16 mouse cellular contexts compared by ENCODE assay signal in genomic region chr1:43224943-43225342, GRCm38 (mm10). TPM values are rescaled to one million over a fixed set of nuclear protein-coding genes. Genes with fewer than 3 reads are reported as not detected.
DNase-seq lines count a peak whose midpoint lies in the region; ATAC-seq lines count a peak whose summit lies in the region.
"Had no signal": no experiment of that assay in that cellular context is flagged by ENCODE, and none has a peak within 500 bp of the region (broad histone marks: within the 10 kb centered on the region; RNA-seq: fewer than 3 reads in every experiment).

No protein-coding gene starts in this region.

- DNase-seq in heart, adult 11 months = peak; percentile 61
- DNase-seq in heart, postnatal 25 days (ENCODE audit: low spot score) = no peak
- DNase-seq in kidney, adult 8-10 months = peak; percentile 50 to 78
- peak; percentile 25 for DNase-seq in naive thymus-derived CD4-positive, alpha-beta T cell, adult 2 months (ENCODE audit: low read depth)
- no peak for DNase-seq in cerebellum, adult 11 months
- DNase-seq in gastrocnemius, postnatal 14 days = no peak
- DNase-seq: heart, postnatal 14 days; layer of hippocampus, adult 9-11 months; left cerebral cortex, postnatal 4 days; right cerebral cortex, postnatal 4 days; thymus, postnatal 4 days had no signal

- peaks cover 16% of the 10 kb centered on the region for H3K4me1 ChIP-seq in embryonic facial prominence, embryonic 13.5 days
- no peaks in the 10 kb centered on the region for H3K4me1 ChIP-seq in hindbrain, embryonic 13.5 days (replicated peaks)
- H3K4me1 ChIP-seq: midbrain, embryonic 10.5 days had no signal

- no peak overlapping the region for H3K4me2 ChIP-seq in embryonic facial prominence, embryonic 13.5 days
- H3K4me2 ChIP-seq in hindbrain, embryonic 13.5 days = no peak overlapping the region

- intact Hi-C loops in heart, postnatal 25 days (cut with DNase I) = no loop called here
- intact Hi-C loops in gastrocnemius, postnatal 14 days (cut with DNase I; ENCODE audit: low total_unique reads) = no loop called here

- H3K27ac ChIP-seq in embryonic facial prominence, embryonic 13.5 days = 0 out of 2 replicates have a peak overlapping the region, but pooled peaks have one; percentile 22
- no peak overlapping the region for H3K27ac ChIP-seq in hindbrain, embryonic 13.5 days
- H3K27ac ChIP-seq: liver, embryonic 14.5 days; midbrain, embryonic 10.5 days had no signal

- no peaks in the 10 kb centered on the region for H3K27me3 ChIP-seq in embryonic facial prominence, embryonic 13.5 days
- no peaks in the 10 kb centered on the region for H3K27me3 ChIP-seq in hindbrain, embryonic 13.5 days

- no peak overlapping the region for H3K4me3 ChIP-seq in embryonic facial prominence, embryonic 13.5 days
- H3K4me3 ChIP-seq in hindbrain, embryonic 13.5 days = no peak overlapping the region
- H3K4me3 ChIP-seq: midbrain, embryonic 10.5 days had no signal

- no peaks in the 10 kb centered on the region for H3K9me3 ChIP-seq in embryonic facial prominence, embryonic 13.5 days
- H3K9me3 ChIP-seq in hindbrain, embryonic 13.5 days = no peaks in the 10 kb centered on the region
- H3K9me3 ChIP-seq: midbrain, embryonic 10.5 days had no signal

- no peak for ATAC-seq in embryonic facial prominence, embryonic 13.5 days (ENCODE audit: insufficient number of reproducible peaks, insufficient read depth, low FRiP score, low TSS enrichment, low read depth)
- ATAC-seq in hindbrain, embryonic 13.5 days (ENCODE audit: low FRiP score) = no peak

- WGBS in embryonic facial prominence, embryonic 13.5 days = 52% methylated on average over 4 of the region's 4 CpGs
- 82% methylated on average over 4 of the region's 4 CpGs for whole genome bisulfite sequencing in hindbrain, embryonic 13.5 days

- H3K9ac ChIP-seq in embryonic facial prominence, embryonic 13.5 days = no peak overlapping the region
- no peak overlapping the region for H3K9ac ChIP-seq in hindbrain, embryonic 13.5 days
- H3K9ac ChIP-seq: liver, embryonic 14.5 days had no signal

- no peaks in the 10 kb centered on the region for H3K36me3 ChIP-seq in embryonic facial prominence, embryonic 13.5 days
- H3K36me3 ChIP-seq in hindbrain, embryonic 13.5 days = no peaks in the 10 kb centered on the region
- H3K36me3 ChIP-seq: midbrain, embryonic 10.5 days had no signal

RNA-seq across cellular contexts. Expression of gene Fhl2, which starts 28.2 kb away (rescaled TPM):
- 1,000 to 10,000 TPM; 2,139 to 2,275 TPM for total RNA-seq in heart, postnatal 25 days (2021)
- polyA plus RNA-seq in embryonic facial prominence, embryonic 13.5 days (2015; fragmentation: Nextera tagmentation; extraction: Ambion mirVana) = 13.3 TPM in 2 replicates
- 10 to 100 TPM in 1 of 2 experiments, 1 to 10 TPM in 1; 6.5 to 11.0 TPM for total RNA-seq in gastrocnemius, postnatal 14 days (2021)
- polyA plus RNA-seq in hindbrain, embryonic 13.5 days (2015; fragmentation: Nextera tagmentation; extraction: Ambion mirVana) = 19.8 and 21.2 TPM in 2 replicates
- total RNA-seq: MEL had no signal

Comparison
In these comparisons a context has a peak if more than half of its experiments do, and no peak if none do; other contexts are left out.
1. DNase-seq: peak in heart, adult 11 months (single experiment), kidney, adult 8-10 months (2 of 2) and naive thymus-derived CD4-positive, alpha-beta T cell, adult 2 months (single experiment); none in heart, postnatal 25 days (single experiment), cerebellum, adult 11 months (single experiment) and gastrocnemius, postnatal 14 days (single experiment).
2. RNA of gene Fhl2, which starts 28.2 kb away (total RNA-seq): 2,139 to 2,275 TPM in heart, postnatal 25 days; 6.5 to 11.0 TPM in gastrocnemius, postnatal 14 days; every median in the first group is over 100 times any median in the second.